Mouse (Mus musculus) megakaryocyte, embryonic 14.5 days (primary cell): ENCODE measurements around the gene Bag5.

Experiments
- FLI1 ChIP-seq: IDR thresholded peaks from 2 replicates; pipeline ENCODE4 v1.6.1; 2012; ENCODE audit warnings: low read length, inconsistent platforms, mixed read lengths
- GATA1 ChIP-seq: IDR thresholded peaks from 3 replicates; pipeline ENCODE4 v1.6.1; 2012; ENCODE audit warnings: mixed read lengths, low read length, inconsistent platforms, borderline replicate concordance

DNA sequence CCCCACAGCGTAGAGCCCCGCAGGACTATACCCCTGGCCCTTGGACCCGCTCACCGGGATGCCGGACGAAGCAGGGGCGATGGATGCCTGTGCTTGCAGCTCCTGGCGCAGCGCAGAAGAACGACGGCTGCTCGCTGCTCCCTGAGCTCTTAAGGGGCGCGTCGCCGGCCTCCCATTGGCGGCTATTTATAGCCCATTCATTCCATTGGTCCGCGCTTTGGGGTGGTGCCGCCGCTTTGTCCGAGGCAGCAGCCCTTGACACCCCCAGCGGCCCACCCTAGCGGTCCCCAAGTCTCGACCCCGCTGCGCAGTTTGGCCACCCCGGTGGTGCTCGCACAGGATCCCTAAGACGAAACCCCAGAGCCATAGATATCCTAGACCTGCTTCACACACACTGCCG lies 40.9 kb downstream of the Bag5 start, which contains the start of gene Ckb:
- TF ChIP-seq GATA1 (no peak), FLI1 (no peak)
